Mouse (Mus musculus): ENCODE data around the gene Aifm1. TPM values are rescaled to one million over a fixed set of nuclear protein-coding genes. Genes with fewer than 3 reads are reported as not detected.
A peak's percentile ranks its signal among the peaks of the same experiment; 100 is the strongest.

Aifm1 gene
- total and polyA plus RNA-seq, 3 experiments, result 30.3 to 61.4 (median 32.7) TPM

DNA sequence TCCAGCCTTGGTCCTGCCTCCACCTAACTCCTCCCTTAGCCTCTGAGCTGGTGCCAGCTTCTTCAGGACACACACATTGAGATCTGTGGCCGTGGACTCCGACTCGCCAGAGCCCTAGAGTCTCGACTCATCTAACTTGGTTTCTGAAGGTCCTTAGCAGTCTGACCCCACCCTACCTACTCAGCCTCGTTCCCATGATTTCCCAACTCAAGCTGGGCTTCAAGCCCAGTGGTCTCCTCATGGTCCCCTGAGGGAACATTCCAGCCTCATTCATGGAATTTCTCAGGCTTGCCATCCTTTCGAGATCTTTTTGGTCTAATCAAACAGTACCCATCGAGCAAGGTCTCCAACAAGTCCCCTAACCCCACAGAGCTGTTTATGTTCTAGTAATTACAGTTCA lies 71.4 kb downstream of the Aifm1 start:
- Histone ChIP-seq H3K4me2 (ENCODE audit: insufficient read depth, low read depth, poor library complexity, severe bottlenecking) (no peak overlapping the region), H3K79me2 (replicated peaks; ENCODE audit: control insufficient read depth, extremely low read depth, insufficient read depth, poor library complexity, severe bottlenecking) (peaks cover 2% of the 10 kb centered on the region; the same call in 1 of the 2 replicates), H3K27me3 (replicated peaks) (no peaks in the 10 kb centered on the region), H3K27ac (ENCODE audit: insufficient read depth, low read depth) (no peak overlapping the region), H3K4me1 (ENCODE audit: control insufficient read depth in 1 of 2, insufficient read depth in 2 of 2) (peaks cover 13 to 29% of the 10 kb centered on the region in 2 experiments), H3K4me3 (replicated peaks in 1 of 3; ENCODE audit: low read depth in 2 of 3, low read length in 2 of 3, poor library complexity in 1 of 3) (no peak overlapping the region), H3K36me3 (replicated peaks in 1 of 2; ENCODE audit: control insufficient read depth in 1 of 2, insufficient read depth in 1 of 2, low read length in 1 of 2) (peaks cover 0 to 3% of the 10 kb centered on the region in 2 experiments), H3K9ac (ENCODE audit: insufficient read depth, low read depth) (no peak overlapping the region), H3K9me3 (replicated peaks; ENCODE audit: low read length) (no peaks in the 10 kb centered on the region)
- in situ Hi-C loops (cut with MboI; ENCODE audit: low pct_ligation_motif_present, low pct_unique_long_range_greater_than_20kb, low sequenced_read_pairs) (no loop called here), dilution Hi-C loops (cut with MboI; ENCODE audit: extremely low pct_ligation_motif_present, extremely low pct_unique_long_range_greater_than_20kb, low sequenced_read_pairs) (no loop called here)
- TF ChIP-seq ZKSCAN1 (IDR thresholded peaks at IDR 0.05; ENCODE audit: borderline replicate concordance, low read depth, low read length), result no peak
- no peak for TF ChIP-seq USF1 (IDR thresholded peaks at IDR 0.05; ENCODE audit: low read depth, low read length)
- TF ChIP-seq HCFC1 (IDR thresholded peaks at IDR 0.05; ENCODE audit: low read depth, low read length), result no peak
- TF ChIP-seq SIN3A (IDR thresholded peaks at IDR 0.05; ENCODE audit: low read length), result no peak
- TF ChIP-seq TBP (conservative IDR thresholded peaks at IDR 0.05; ENCODE audit: low read depth, low read length), result no peak
- no peak for DNase-seq (ENCODE audit: extremely low read depth)

DNA sequence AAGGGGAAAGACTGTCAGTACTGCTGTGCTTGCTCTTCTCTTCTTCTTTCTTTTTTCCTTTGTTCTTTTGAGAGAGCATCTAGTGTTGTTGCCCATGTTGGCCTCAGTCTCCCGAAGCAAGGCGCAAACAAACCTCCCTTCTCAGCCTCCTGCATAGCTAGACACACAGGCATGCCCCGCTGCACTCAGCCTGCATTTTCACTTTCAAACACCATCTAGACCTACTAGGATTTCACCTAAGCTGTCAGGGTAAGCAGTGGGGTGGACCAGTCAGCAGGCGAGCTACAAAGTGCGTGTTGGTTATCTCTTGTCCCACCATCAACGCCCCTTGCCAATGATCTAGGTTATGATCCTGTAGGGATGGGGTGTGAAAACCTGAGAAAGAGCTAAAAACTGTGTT lies 71.8 kb downstream of the Aifm1 start:
- H3K27ac ChIP-seq (ENCODE audit: insufficient read depth, low read depth), result no peak overlapping the region

DNA sequence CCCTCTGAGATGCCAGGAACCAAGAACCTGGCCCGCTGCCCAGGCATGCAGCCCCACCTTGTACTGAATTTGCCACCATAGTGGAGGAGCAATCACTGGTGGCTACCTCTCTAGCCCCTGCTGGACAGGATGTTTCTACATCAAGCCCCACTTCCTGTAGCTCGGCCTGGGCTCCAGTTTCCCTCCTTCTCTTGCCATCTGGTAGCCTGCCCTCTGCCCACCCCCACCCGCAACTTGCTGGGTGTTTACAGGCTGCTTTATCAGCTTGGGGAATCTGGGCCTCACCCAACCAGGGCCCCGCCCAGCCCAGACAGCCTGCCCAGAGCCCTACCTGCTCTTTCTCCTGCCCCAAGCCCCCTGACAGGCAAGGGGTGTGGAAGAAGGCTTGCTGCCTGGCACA lies 74.3 kb downstream of the Aifm1 start:
- H3K36me3 ChIP-seq (replicated peaks in 1 of 2; ENCODE audit: control insufficient read depth in 1 of 2, insufficient read depth in 1 of 2, low read length in 1 of 2), result peaks cover 0 to 3% of the 10 kb centered on the region in 2 experiments
- no peak overlapping the region for H3K4me2 ChIP-seq (ENCODE audit: insufficient read depth, low read depth, poor library complexity, severe bottlenecking)
- H3K9me3 ChIP-seq (replicated peaks; ENCODE audit: low read length), result no peaks in the 10 kb centered on the region
- TF ChIP-seq NRF1 (IDR thresholded peaks at IDR 0.05; ENCODE audit: low read depth, low read length) (no peak), UBTF (IDR thresholded peaks at IDR 0.05; ENCODE audit: low read depth, low read length) (no peak), MAZ (IDR thresholded peaks at IDR 0.05; ENCODE audit: low read depth, low read length) (no peak), TCF12 (IDR thresholded peaks at IDR 0.05; ENCODE audit: low read depth, low read length) (no peak), ZC3H11A (IDR thresholded peaks at IDR 0.05; ENCODE audit: low read depth, low read length) (no peak), SIN3A (IDR thresholded peaks at IDR 0.05; ENCODE audit: low read length) (no peak), POLR2AphosphoS2 (IDR thresholded peaks at IDR 0.05; ENCODE audit: low read depth, low read length) (no peak), CHD2 (IDR thresholded peaks at IDR 0.05; ENCODE audit: low read length) (no peak), USF2 (conservative IDR thresholded peaks at IDR 0.05; ENCODE audit: low read depth, low read length) (no peak)
- no peak for DNase-seq (ENCODE audit: extremely low read depth)
- no peaks in the 10 kb centered on the region for H3K27me3 ChIP-seq (replicated peaks)
- in situ Hi-C loops (cut with MboI; ENCODE audit: low pct_ligation_motif_present, low pct_unique_long_range_greater_than_20kb, low sequenced_read_pairs), result no loop called here
- dilution Hi-C loops (cut with MboI; ENCODE audit: extremely low pct_ligation_motif_present, extremely low pct_unique_long_range_greater_than_20kb, low sequenced_read_pairs), result no loop called here
- H3K27ac ChIP-seq (ENCODE audit: insufficient read depth, low read depth), result no peak overlapping the region
- H3K9ac ChIP-seq (ENCODE audit: insufficient read depth, low read depth), result no peak overlapping the region
- peaks cover 2% of the 10 kb centered on the region; the same call in 1 of the 2 replicates for H3K79me2 ChIP-seq (replicated peaks; ENCODE audit: control insufficient read depth, extremely low read depth, insufficient read depth, poor library complexity, severe bottlenecking)
- peaks cover 31 to 53% of the 10 kb centered on the region in 2 experiments for H3K4me1 ChIP-seq (ENCODE audit: control insufficient read depth in 1 of 2, insufficient read depth in 2 of 2)
- H3K4me3 ChIP-seq (replicated peaks in 1 of 3; ENCODE audit: low read depth in 2 of 3, low read length in 2 of 3, poor library complexity in 1 of 3), result peak overlapping the region in 1 of 3 experiments; percentile 11

More for the DNA sequence above, 71.8 kb downstream of the Aifm1 start:
- Histone ChIP-seq H3K36me3 (replicated peaks in 1 of 2; ENCODE audit: control insufficient read depth in 1 of 2, insufficient read depth in 1 of 2, low read length in 1 of 2) (peaks cover 0 to 3% of the 10 kb centered on the region in 2 experiments), H3K27me3 (replicated peaks) (no peaks in the 10 kb centered on the region), H3K4me1 (ENCODE audit: control insufficient read depth in 1 of 2, insufficient read depth in 2 of 2) (peaks cover 13 to 33% of the 10 kb centered on the region in 2 experiments), H3K4me2 (ENCODE audit: insufficient read depth, low read depth, poor library complexity, severe bottlenecking) (no peak overlapping the region), H3K9ac (ENCODE audit: insufficient read depth, low read depth) (no peak overlapping the region), H3K79me2 (replicated peaks; ENCODE audit: control insufficient read depth, extremely low read depth, insufficient read depth, poor library complexity, severe bottlenecking) (peaks cover 2% of the 10 kb centered on the region; the same call in 1 of the 2 replicates), H3K4me3 (replicated peaks in 1 of 3; ENCODE audit: low read depth in 2 of 3, low read length in 2 of 3, poor library complexity in 1 of 3) (no peak overlapping the region), H3K9me3 (replicated peaks; ENCODE audit: low read length) (no peaks in the 10 kb centered on the region)
- in situ Hi-C loops (cut with MboI; ENCODE audit: low pct_ligation_motif_present, low pct_unique_long_range_greater_than_20kb, low sequenced_read_pairs), result no loop called here
- dilution Hi-C loops (cut with MboI; ENCODE audit: extremely low pct_ligation_motif_present, extremely low pct_unique_long_range_greater_than_20kb, low sequenced_read_pairs), result no loop called here
- DNase-seq (ENCODE audit: extremely low read depth), result no peak
- no peak for TF ChIP-seq MXI1 (IDR thresholded peaks at IDR 0.05; ENCODE audit: low read depth, low read length)
- TF ChIP-seq TBP (conservative IDR thresholded peaks at IDR 0.05; ENCODE audit: low read depth, low read length), result no peak
- TF ChIP-seq CHD1 (IDR thresholded peaks at IDR 0.05; ENCODE audit: low read depth, low read length), result no peak
- no peak for TF ChIP-seq ZNF384 (IDR thresholded peaks at IDR 0.05; ENCODE audit: low read depth, low read length)
- no peak for TF ChIP-seq NRF1 (IDR thresholded peaks at IDR 0.05; ENCODE audit: low read depth, low read length)
- no peak for TF ChIP-seq CHD2 (IDR thresholded peaks at IDR 0.05; ENCODE audit: low read length)
- no peak for TF ChIP-seq USF2 (conservative IDR thresholded peaks at IDR 0.05; ENCODE audit: low read depth, low read length)
- TF ChIP-seq IRF4 (IDR thresholded peaks at IDR 0.05; ENCODE audit: low read depth, low read length), result no peak
